Mouse (Mus musculus): ENCODE results near the gene Noxred1.
"Not testable (repeated sequence)": the region's sequence is repeated elsewhere in the genome, so short reads cannot be mapped to it uniquely, and the experiment has no call there.

Gene Noxred1

DNA sequence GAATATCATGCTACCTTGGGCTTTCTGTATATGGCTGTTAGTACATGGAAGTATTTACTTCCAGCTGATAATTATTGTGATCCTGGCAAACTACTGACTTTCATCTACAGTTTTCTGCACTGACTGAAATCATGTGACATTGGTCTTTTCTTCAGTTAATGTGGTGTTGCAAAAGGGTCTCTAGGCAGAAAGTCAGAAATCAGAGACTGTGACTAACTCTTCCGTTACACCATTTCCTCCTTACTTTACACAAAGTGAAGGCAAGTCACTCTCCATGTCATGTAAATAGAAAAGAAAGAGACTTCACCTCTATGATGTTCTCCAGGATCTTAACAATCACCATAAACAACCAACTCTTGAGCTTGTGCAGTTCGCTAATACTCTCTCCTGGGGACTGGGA, 8.9 kb downstream of the Noxred1 start:
- DNase-seq (ENCODE audit: low read depth, low spot score) = no peak

DNA sequence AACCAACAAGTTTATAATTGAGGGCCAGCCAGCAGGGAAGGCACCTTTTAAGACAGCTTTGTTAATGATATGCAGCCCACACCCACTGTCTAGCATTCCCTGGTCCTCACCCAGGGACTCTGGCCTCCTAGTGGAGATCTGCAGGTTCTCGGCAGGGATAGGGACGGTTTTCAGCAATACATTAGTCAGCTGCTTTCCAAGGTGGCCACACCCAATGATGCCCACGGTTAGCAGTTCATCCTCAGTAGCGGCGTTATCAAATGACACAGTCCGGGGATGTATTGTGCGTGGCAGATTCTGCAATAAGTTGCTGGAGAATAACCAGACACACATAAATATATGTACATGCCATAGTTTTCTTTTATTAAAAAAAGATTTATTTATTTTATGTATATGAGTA, 11.7 kb downstream of the Noxred1 start:
- no peak for DNase-seq (ENCODE audit: low read depth, low spot score)

DNA sequence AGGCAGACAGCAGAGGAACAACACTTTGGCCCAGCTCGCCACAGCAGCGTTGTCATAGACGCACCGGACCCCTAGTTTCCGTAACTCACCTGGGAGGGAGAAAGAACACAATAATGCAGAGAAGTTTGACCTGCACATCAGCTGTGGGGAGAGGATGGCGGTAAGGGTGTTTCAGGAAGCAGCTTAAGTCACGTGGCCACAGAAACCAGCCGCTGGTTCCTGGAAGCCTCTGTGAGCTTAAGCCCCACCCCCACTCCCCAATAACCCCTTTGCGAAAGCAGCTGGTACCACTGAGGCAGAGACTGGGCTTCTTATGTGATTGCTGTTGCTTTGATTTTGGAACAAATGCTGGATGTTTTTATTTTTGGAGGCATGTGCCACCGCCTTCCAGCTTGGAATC, 13.6 kb downstream of the Noxred1 start:
- no peak for DNase-seq (ENCODE audit: low read depth, low spot score)

DNA sequence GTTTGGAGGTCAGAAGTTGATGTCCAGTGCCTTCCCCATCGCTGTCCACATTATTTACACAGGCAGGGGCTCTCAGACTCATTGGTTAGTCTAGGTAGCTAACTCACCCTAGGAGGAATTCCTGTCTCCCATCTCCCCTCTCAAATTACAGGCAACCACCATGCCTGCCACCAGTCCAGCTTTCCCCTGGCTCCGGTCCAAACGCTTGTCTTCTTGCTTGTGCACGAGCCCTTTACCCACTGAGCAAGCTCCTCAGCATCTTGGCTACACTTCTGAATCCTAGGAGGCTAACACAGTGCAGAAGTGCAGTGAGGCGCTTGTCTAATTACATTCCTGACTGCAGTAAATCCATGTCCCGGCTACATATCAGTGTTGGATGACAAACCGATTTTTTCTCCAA, 19.2 kb downstream of the Noxred1 start:
- DNase-seq (ENCODE audit: low read depth, low spot score) = no peak

DNA sequence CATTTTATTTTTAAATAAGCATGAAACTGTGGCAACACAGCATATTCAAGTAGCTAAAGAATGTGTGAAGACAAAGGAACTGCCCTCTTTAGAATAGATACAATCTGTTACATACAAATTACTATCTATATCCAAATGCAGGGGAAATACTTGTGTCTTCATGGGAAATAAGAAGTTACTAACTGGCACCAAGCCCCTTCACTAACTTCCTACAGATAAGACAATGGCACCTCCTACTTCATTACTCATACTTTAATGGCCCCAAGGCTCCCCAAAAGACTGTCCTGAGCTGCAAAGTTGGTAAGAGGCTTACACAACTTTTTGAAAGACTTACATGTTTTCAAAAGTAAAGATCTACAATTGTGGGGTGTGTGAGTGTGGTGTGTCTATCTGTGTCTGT, 20.9 kb downstream of the Noxred1 start:
- DNase-seq (ENCODE audit: low read depth, low spot score) = no peak

DNA sequence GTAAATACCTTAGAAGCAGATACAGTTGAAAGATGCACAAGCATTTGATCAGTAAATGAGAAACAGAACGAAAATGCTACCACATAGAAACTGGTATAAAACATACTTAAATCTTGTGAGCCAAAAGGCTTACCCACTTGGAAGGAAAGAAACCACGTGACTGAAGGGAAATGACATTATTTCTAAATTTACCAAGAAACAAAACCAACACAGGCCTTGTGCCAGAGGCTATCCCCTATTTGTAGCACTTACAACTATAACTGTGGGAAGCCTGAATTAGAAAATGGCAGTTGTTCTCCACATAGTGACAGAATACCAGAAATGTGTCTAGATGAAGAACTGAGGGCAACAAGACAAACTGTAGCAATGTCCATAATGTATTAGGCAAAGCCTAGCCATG, 22.5 kb downstream of the Noxred1 start:
- DNase-seq (ENCODE audit: low read depth, low spot score) = no peak

DNA sequence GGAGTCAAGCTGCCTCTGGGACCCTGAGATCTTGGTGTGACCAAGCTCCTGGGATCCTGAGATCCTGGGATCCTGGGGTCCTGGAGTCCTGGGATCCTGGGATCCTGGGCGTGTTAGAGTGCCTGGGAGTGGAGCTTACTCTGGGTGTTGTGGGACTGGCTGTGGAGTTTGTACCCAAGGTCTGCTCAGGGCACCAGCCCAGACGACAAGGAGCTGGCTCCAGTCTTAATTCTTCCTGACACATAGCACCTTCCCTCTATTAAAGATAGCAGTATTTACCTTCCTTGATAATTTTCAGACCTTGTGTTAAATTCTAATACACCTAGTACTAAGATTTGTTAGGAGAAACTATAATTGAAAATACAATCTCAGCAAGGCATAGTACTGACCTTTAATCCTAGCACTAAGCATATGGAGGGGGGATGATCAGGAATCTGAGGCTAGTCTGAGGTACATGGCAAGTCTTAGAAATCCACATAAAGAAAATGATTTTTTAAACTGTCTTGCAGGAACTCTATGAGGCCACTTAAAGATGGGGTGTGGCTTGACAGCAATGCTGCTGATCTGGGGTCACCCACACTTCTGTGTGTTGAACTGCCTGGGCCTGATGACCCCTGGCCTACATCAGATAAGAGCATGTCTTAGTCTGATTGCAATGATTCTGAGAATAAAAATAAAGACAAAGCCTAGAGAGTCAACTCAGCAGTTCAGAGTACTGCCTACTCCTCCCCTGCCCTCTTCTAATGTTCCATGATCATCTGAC, 25.5 kb downstream of the Noxred1 start:
- no peak for DNase-seq (ENCODE audit: low read depth, low spot score)

DNA sequence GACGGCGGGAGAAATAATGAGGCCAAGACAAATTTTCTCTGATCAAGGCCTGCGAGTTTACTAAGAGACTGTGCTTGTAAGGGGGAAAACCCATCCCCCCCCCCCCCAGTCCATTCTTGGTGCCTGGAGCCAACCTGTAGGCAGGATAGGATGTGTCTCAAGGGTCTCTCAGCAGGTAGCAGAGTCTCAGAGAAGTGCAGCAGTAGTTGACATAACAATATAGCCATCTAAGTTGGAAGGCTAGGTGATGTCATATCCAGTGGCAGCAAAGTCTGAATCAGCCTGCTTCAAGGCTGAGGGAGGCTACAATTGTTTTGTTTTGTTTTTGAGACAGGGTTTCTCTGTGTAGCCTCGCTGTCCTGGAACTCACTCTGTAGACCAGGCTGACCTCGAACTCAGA, 32.7 kb downstream of the Noxred1 start:
- DNase-seq (ENCODE audit: low read depth, low spot score) = not testable (repeated sequence)

DNA sequence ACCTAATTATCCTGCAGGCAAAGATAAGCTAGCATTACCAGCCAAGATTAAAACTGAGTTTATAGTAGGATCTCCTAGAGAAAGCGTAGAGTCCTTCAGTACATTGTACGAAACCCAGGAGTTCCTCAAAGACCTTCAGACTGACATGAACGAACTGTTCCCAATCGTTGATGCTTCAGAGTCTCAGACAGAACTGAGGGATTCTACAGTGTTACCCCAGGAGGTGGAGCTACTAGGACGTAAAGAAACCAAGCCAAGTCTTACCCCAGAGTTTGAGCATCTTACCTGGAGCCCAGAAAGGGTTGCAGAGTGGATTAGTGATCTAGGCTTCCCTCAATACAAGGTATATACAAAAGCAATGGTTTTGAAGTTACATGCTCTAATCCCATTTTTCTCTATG, 36.8 kb downstream of the Noxred1 start:
- no peak for DNase-seq (ENCODE audit: low read depth, low spot score)

DNA sequence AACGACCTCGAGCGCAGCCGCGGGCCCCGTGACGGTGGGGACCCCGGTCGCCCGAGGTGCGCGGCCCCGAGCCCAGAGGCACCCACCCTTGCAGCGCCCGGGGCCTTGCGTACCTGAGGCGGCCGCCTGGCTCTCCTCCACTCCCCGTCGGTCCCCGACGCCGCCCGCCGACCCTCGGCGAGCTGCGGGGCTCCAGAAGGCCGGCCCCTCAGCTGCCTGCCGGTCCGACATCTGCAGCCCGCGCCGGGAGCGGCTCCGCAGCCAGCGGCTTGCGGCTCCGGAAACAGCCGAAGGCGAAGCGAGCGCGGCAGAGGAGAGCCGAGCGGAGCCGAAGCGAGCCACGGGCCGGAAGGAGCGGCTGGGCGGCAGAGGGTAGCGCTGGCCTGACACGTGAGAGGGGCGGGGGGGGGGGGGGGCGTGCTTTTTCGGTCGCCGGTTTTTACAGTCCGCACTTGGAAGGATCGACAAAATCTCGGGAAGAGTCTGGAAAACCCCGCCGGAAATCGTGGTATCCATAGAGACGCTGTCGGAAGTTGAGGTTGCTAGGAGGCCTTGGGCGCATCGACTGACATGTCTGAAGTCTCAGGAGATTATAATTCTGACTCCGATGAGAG, 38.5 kb downstream of the Noxred1 start, which contains the start of gene Tmed8:
TSS of gene Tmed8 (minus strand) at position 482 of the 614 bp plus-strand sequence.
- DNase-seq (ENCODE audit: low read depth, low spot score) = peak; percentile 57

DNA sequence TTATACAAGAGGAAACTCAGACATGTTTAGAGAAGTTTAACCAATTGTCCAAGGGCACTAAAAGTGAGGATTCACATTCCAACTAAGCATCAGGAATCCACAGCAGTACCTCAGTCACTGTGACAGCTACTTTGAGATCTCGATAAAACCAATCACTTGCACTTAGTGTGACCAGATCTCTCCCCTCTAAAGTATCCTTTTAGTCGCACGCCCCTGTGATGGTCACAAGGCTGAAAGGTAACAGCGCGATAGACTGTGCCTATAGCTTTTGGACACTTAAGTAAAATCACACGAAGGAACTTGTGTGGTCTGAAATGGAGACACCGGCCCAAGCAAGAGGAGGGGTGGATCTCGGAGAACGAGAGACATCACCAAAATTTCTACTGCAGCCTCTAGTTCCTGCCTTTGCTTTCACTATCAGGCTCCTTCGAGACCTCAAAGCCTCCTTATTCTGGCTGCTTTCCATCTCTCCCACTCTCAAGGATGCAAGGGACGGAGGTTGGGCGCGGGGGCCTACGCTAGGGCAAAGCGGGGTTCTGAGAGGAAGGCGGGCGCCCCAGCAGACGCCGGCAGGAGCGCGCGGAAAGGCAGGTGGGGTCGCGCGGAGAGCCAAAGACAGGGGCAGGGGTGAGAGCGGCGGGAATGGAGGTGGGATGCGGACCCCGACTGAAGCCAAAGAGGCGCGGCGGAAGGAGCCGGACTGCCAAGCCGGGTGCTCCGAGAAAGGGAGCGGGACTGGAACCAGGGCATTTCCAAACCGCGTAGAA, 39.1 kb downstream of the Noxred1 start, which contains the start of gene Samd15:
TSS of gene Samd15 (plus strand) at position 518 of the 767 bp plus-strand sequence.
- peak; percentile 20 for DNase-seq (ENCODE audit: low read depth, low spot score)

DNA sequence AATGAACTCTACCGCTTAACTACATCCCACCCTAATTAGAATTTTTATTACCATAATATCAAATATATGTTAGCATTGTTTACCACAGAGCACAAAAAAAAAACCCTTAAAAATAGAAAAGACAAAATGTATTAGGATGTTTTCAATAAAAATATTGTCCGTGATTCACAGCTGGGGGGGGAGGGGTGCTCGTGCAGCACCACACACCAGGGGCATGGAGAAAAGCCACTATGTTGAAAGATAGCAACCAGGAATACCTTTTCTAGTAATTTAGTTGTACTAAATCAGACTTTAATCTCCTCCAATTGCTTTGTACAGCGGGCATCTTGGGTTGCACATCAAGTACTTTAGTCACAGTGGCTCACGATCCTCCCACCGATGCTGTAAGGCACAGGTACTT, 39.7 kb downstream of the Noxred1 start:
- DNase-seq (ENCODE audit: low read depth, low spot score) = no peak

DNA sequence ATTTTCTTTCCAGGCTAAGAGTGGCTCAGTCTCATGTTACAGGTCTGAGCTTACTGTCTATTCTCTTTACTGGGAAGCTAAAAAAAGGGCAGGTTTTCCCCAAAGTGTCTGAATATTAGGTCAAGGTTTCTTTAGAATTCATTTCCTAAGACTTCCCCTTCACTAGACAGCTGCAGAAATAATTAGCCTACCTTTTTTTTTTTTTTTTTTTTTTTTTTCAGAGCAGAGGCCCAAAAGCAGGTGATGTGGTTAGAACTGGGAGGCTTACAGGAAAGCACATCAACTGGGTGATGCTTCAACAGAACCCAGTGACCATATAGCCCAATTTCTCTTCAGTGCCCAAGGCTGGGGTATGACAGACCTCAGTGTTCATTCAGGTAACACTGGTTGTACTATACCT, 42.2 kb downstream of the Noxred1 start:
- DNase-seq (ENCODE audit: low read depth, low spot score) = no peak

DNA sequence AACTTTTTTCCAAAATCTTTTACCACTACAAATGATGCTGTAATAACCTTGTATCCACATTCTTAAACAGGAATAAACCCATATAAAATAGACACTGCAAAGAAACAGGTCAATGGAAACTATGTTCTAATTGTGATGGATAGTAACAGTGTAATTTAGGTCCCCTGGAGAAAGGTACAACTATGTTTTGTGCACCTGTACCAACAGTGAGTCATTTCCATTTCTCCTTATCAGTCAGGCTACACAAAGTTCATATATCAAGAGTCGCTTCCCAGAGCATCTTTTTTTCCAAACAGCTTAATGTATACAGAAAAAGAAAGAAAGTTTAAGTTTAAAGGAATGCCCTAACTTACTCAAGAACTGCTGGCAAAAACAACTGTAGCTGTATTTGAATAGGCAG, 43.5 kb downstream of the Noxred1 start:
- no peak for DNase-seq (ENCODE audit: low read depth, low spot score)

DNA sequence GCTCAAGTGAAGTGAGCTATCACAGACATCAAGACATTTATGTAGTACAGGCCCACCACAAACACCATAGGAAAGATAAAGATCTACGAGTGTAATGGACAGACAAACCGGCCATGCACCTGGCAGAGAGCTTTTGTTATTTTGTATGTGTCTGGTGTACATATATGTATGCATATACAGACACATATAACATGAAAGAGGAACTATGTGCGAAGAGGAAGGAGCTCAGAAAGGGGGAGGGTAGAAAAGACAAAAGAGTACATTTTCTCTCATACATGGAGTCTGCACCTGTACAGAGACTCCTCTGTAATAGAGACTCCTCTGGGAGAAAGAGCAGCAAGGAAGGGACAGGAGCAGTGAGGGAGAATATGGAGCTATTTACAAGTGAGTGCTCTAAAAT, 45.5 kb downstream of the Noxred1 start:
- no peak for DNase-seq (ENCODE audit: low read depth, low spot score)

DNA sequence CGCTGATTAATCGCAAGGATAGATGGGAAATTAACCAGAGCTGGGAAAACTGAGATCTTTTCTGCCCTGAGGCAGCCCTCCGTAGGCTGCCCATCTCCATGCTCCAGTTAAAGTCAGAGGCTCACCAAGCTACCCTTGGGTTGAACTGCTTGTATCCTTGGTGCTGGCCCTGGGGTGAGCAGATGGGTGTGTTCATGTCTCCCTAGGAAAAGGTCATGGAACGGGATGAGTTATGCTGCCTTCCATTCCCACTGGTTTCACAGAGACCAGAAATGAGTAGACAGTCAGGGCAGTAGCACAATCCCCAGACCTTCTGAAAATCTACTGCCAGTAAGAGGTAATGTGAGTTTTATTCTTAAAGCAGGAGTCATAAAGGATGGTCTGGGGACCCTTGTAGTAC, 60.9 kb downstream of the Noxred1 start:
- DNase-seq (ENCODE audit: low read depth, low spot score) = no peak

DNA sequence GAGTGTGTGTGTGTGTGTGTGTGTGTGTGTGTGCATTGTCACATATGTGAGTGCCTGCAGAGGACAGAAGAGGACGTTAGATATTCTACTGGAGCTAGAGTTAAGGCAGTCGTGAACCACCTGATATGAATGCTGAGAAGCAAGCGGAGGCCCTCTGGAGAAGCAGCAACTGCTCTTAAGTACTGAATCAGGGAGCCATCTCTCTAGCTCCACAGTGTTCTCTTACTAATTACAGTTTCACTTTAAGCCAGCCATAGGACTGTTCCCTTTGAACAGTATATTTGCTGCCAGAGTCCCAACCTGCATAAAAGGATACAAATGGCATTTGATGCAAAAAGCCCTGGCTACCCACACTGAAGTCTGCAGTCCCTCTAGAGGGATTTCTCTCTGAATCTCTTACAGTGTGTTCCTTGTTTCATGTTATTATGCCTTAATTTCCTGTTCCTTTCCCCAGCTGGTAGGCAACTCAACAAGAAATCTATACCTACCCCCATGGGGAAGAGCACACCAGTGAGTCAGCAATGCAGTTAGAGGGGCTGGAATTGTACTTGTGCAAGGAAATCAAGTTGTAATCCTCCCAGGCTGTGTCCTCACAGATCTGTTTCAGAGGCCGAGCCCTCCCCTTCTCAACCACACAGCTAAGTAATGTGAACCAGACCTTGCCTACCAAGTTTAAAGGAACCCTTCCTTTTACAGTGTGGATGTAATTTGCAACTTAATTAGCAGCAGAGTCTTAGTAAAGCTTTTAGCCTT, 63.2 kb downstream of the Noxred1 start:
- DNase-seq (ENCODE audit: low read depth, low spot score) = no peak

All from retina, postnatal 7 days (tissue).